Mouse (Mus musculus) T-cell, adult 2 months (primary cell): Measurements from ENCODE around the gene Morn1.

ENCODE experiments used
- DNase-seq: peaks from one replicate; pipeline ENCODE4 v3.0.0; 2022; ENCODE audit warnings: low spot score

Morn1 gene

GRCm38 (mm10) chr4:155189711-155190139 lies 103.3 kb downstream of the Morn1 start:
- no peak for DNase-seq

DNA sequence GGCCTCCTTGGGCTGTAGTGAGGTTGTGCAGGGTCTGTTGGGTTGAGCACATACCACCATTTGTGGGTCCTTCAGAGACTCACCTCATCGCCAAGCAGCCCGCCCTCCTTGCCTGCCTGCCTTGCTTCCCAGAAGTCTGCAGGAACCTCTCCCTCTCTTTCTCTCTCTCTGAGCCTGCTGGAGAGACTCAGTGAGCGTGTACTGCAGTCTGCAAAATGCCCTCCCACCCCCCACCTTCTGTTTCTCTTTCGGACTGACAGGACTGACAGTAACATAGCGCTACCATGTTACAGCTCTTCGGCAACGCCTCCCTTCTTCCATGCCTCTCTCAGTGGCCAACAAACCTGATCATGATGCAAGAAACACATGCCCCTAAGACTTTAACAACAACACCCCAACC lies 103.9 kb downstream of the Morn1 start:
- no peak for DNase-seq
